Mouse (Mus musculus) liver, embryonic 14.5 days (tissue): ENCODE data around the gene Relb. TPM values are rescaled to one million over a fixed set of nuclear protein-coding genes. Genes with fewer than 3 reads are reported as not detected.

Source experiments
- ATAC-seq: fragments of 200-750 bp; cut with Nextera tagmentation; 2 replicates; pipeline ENCODE4 v1.8.0; 2017; ENCODE audit warnings: moderate number of reproducible peaks, mild to moderate bottlenecking, moderate library complexity; ENCODE audit not compliant: insufficient read depth
- DNase-seq, 3 experiments: peaks; one replicate each; pipeline ENCODE4 v3.0.0-alpha.2; 2012 to 2013; ENCODE audit warnings: low read depth in 3 of 3, low spot score in 3 of 3
- H3K27ac ChIP-seq: fragments of 300-500 bp; sonication (generic); 2 replicates; pipeline ENCODE4 v1.5.1; 2014; ENCODE audit warnings: moderate library complexity, mild to moderate bottlenecking, control low read depth, inconsistent platforms
- H3K27me3 ChIP-seq: fragments of 300-500 bp; sonication (generic); 2 replicates; pipeline ENCODE4 v1.6.1; 2014; ENCODE audit warnings: mild to moderate bottlenecking, low read length, moderate library complexity; ENCODE audit not compliant: control insufficient read depth, insufficient read depth
- H3K36me3 ChIP-seq: fragments of 300-500 bp; sonication (generic); replicated peaks from 2 replicates; pipeline ENCODE4 v1.6.1; 2014; ENCODE audit warnings: low read depth; ENCODE audit not compliant: control insufficient read depth, insufficient read depth
- H3K4me1 ChIP-seq, 2 experiments: fragments of 200-500 bp in 1 of 2; fragments of 300-500 bp in 1 of 2; sonication (generic) in 1 of 2; replicated peaks; 2 replicates each; pipeline ENCODE4 v1.6.1; 2012 to 2014; ENCODE audit warnings: antibody characterized with exemption in 1 of 2, inconsistent platforms in 1 of 2, low read length in 1 of 2; ENCODE audit not compliant: control insufficient read depth in 2 of 2, insufficient read depth in 2 of 2
- H3K4me2 ChIP-seq: fragments of 300-500 bp; sonication (generic); 2 replicates; pipeline ENCODE4 v1.6.1; 2014; ENCODE audit warnings: low read depth, mild to moderate bottlenecking, control low read depth, moderate library complexity
- H3K4me3 ChIP-seq, 2 experiments: fragments of 200-500 bp in 1 of 2; fragments of 300-500 bp in 1 of 2; sonication (generic) in 1 of 2; 2 replicates each; pipeline ENCODE4 v1.5.1; 2012 to 2014; ENCODE audit warnings: low read depth in 2 of 2, low read length in 2 of 2, mild to moderate bottlenecking in 2 of 2, control low read depth in 1 of 2, inconsistent platforms in 1 of 2, moderate library complexity in 1 of 2; ENCODE audit not compliant: insufficient read depth in 1 of 2
- H3K9ac ChIP-seq: fragments of 300-500 bp; sonication (generic); replicated peaks from 2 replicates; pipeline ENCODE4 v1.6.1; 2014; ENCODE audit warnings: mild to moderate bottlenecking, control low read depth, moderate library complexity
- H3K9me3 ChIP-seq: fragments of 300-500 bp; sonication (generic); 2 replicates; pipeline ENCODE4 v1.6.1; 2016; ENCODE audit warnings: low read length, mixed read lengths; ENCODE audit not compliant: control insufficient read depth
- CTCF ChIP-seq: IDR thresholded peaks from 2 replicates; pipeline ENCODE4 v1.5.1; 2016; ENCODE audit warnings: antibody characterized with exemption, low read depth, control low read depth
- EP300 ChIP-seq: IDR thresholded peaks from 2 replicates; pipeline ENCODE4 v1.6.1; 2016; ENCODE audit warnings: antibody characterized with exemption, low read depth
- WGBS: fragments of 180-500 bp; shearing (Covaris S2); extraction: QIAGEN DNeasy Blood & Tissue Kit; methylation state at CpG from one replicate; pipeline ENCODE4 v1.1.7; 2014; ENCODE audit not compliant: insufficient replicate concordance; 5-methylcytosine and 5-hydroxymethylcytosine counted together
- polyA plus RNA-seq, 2 experiments: library from polyadenylated mRNA; depleted of rRNA in 1 of 2; stranded (reverse) in 1 of 2; unstranded in 1 of 2; fragments of >200 nt; fragmentation: Nextera tagmentation in 1 of 2; extraction: Ambion mirVana in 1 of 2; gene quantifications; 2 replicates each; pipeline versions ENCODE4 v1.2.1 to v1.2.3; 2012 to 2014

Relb gene
- polyA plus RNA-seq (2012; rRNA removed) (1.0 and 1.1 TPM in 2 replicates), polyA plus RNA-seq (2014; fragmentation: Nextera tagmentation; extraction: Ambion mirVana) (0.89 and 1.2 TPM in 2 replicates)

GRCm38 (mm10) chr7:19629361-19629734 lies at the start of gene Relb:
Gene Relb (minus strand): TSS chr7:19629438.
- H3K36me3 ChIP-seq: peaks cover 12% of the 10 kb centered on the region
- peak within 1 kb of the TSS; percentile 100 for H3K4me2 ChIP-seq
- no peaks in the 10 kb centered on the region for H3K9me3 ChIP-seq
- H3K4me3 ChIP-seq: peak within 1 kb of the TSS; percentile 70 to 84
- no peaks in the 10 kb centered on the region for H3K27me3 ChIP-seq
- DNase-seq (peak; percentile 67 to 82 (median 72)), ATAC-seq (peak; percentile 48)
- peak within 1 kb of the TSS; percentile 73 for H3K27ac ChIP-seq
- peaks cover 20 to 25% of the 10 kb centered on the region in 2 experiments for H3K4me1 ChIP-seq
- WGBS: 2% methylated on average over 38 of the region's 41 CpGs
- peak within 1 kb of the TSS; percentile 55 for H3K9ac ChIP-seq
- TF ChIP-seq CTCF (no peak), EP300 (no peak)

- Histone ChIP-seq H3K4me1 (peaks cover 0 to 25% of the 10 kb centered on the region in 2 experiments; a peak in 2 of 4 replicates), H3K4me3 (no peak overlapping the region), H3K9ac (no peak overlapping the region), H3K4me2 (no peak overlapping the region), H3K27ac (no peak overlapping the region), H3K36me3 (no peaks in the 10 kb centered on the region), H3K9me3 (no peaks in the 10 kb centered on the region), H3K27me3 (no peaks in the 10 kb centered on the region)
- 75% methylated on average over 3 of the region's 3 CpGs for WGBS
- no peak for TF ChIP-seq CTCF
- no peak for TF ChIP-seq EP300
- DNase-seq (no peak), ATAC-seq (no peak)
These were observed 49.7 kb upstream of the Relb start for GRCm38 (mm10) chr7:19678901-19679300.

GRCm38 (mm10) chr7:19677872-19678271 lies 48.6 kb upstream of the Relb start, which contains the start of gene Apoc2:
Gene Apoc2 (minus strand): TSS chr7:19677941.
- ATAC-seq (no peak), DNase-seq (no peak)
- Histone ChIP-seq H3K9me3 (no peaks in the 10 kb centered on the region), H3K4me1 (peaks cover 0 to 17% of the 10 kb centered on the region in 2 experiments; a peak in 2 of 4 replicates), H3K27ac (no peak within 1 kb of the TSS), H3K27me3 (no peaks in the 10 kb centered on the region), H3K4me2 (0 out of 2 replicates have a peak within 1 kb of the TSS, but pooled peaks have one; percentile 11), H3K9ac (no peak within 1 kb of the TSS), H3K4me3 (no peak within 1 kb of the TSS), H3K36me3 (no peaks in the 10 kb centered on the region)
- 66% methylated on average over 8 of the region's 8 CpGs for WGBS
- TF ChIP-seq CTCF: no peak
- no peak for TF ChIP-seq EP300

- Histone ChIP-seq H3K4me3 (peak overlapping the region in 1 of 2 experiments; percentile 27; a peak in 1 of 4 replicates), H3K27ac (no peak overlapping the region)
These were observed 47.4 kb upstream of the Relb start for GRCm38 (mm10) chr7:19676662-19677061.

GRCm38 (mm10) chr7:19675824-19676223 lies 46.6 kb upstream of the Relb start:
- ATAC-seq (no peak), DNase-seq (no peak)
- Histone ChIP-seq H3K27ac (no peak overlapping the region), H3K4me2 (peak overlapping the region; percentile 26; the same call in 1 of the 2 replicates), H3K9ac (peak overlapping the region; percentile 2; the same call in 1 of the 2 replicates), H3K9me3 (no peaks in the 10 kb centered on the region), H3K36me3 (no peaks in the 10 kb centered on the region), H3K27me3 (no peaks in the 10 kb centered on the region), H3K4me1 (peaks cover 0 to 7% of the 10 kb centered on the region in 2 experiments; a peak in 1 of 4 replicates), H3K4me3 (peak overlapping the region; percentile 27 to 39)
- 56% methylated on average over 10 of the region's 10 CpGs for WGBS
- TF ChIP-seq CTCF: no peak
- no peak for TF ChIP-seq EP300

More at GRCm38 (mm10) chr7:19676662-19677061, 47.4 kb upstream of the Relb start:
- Histone ChIP-seq H3K4me1 (peaks cover 0 to 10% of the 10 kb centered on the region in 2 experiments; a peak in 2 of 4 replicates), H3K27me3 (no peaks in the 10 kb centered on the region), H3K9ac (no peak overlapping the region), H3K9me3 (no peaks in the 10 kb centered on the region), H3K36me3 (no peaks in the 10 kb centered on the region), H3K4me2 (0 out of 2 replicates have a peak overlapping the region, but pooled peaks have one; percentile 26)
- ATAC-seq (peak; percentile 52), DNase-seq (no peak)
- no peak for TF ChIP-seq EP300
- TF ChIP-seq CTCF: no peak
- 67% methylated on average over 1 of the region's 1 CpGs for WGBS
